Mouse (Mus musculus): ENCODE measurements at regions not wholly inside any gene's neighbourhood (a gene's known extent, or its start where the extent isn't known, plus 50 kb on each side); places are given as distances from the start of the nearest gene placed in this dataset.

DNA sequence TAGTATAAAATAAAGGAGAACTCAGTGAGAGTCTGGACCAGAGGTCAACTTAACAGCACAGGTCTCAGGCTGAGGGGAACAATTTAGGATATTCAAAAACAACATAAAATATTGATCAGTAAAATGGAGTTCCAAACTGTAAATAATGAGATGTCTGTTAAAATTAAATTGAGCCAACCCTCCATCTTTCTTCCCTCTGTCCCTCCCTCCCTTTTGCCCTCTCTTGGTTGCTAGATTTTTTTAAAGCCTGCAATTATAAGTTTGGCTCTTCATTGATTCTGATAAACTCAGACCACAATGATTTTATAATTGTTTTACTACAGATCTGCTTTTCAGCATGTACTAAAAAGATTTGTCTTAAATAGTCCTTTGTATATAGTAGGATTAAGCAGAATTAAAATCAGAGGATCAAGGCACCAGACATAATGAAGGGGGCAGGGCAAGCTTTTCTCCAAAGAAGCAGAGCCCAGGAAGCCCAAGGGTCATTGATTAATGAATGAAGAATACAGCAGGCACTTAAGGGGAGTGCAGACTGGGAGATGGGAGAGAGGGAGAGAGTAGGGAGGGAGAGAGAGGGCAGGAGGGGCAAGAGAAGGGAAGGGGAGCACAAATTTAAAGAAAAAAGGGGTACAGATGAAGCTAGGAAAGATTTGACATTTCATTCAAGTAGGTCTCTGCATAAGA, 124.4 kb downstream of the Lrrn1 start:
- no peak for TF ChIP-seq ELF1 (IDR thresholded peaks at IDR 0.05; ENCODE audit: low read depth, low read length)
- TF ChIP-seq SIN3A (IDR thresholded peaks at IDR 0.05; ENCODE audit: low read length): no peak
- no peak for TF ChIP-seq POLR2A (IDR thresholded peaks at IDR 0.05; ENCODE audit: low read depth, low read length)
- TF ChIP-seq MAZ (IDR thresholded peaks at IDR 0.05; ENCODE audit: low read depth, low read length): no peak
- TF ChIP-seq JUND (conservative IDR thresholded peaks at IDR 0.05; ENCODE audit: low read depth, low read length): no peak
- TF ChIP-seq USF2 (conservative IDR thresholded peaks at IDR 0.05; ENCODE audit: low read depth, low read length): no peak
- no peak for TF ChIP-seq CHD2 (IDR thresholded peaks at IDR 0.05; ENCODE audit: low read length)
- no peak for TF ChIP-seq CTCF (conservative IDR thresholded peaks at IDR 0.05 in 1 of 2, IDR thresholded peaks at IDR 0.05 in 1 of 2; ENCODE audit: low read depth in 2 of 2, low read length in 2 of 2)
- TF ChIP-seq BHLHE40 (IDR thresholded peaks at IDR 0.05; ENCODE audit: low read depth, low read length): no peak
